Comparison of ENCODE assay signal across 10 mouse cellular contexts in the genomic region with DNA sequence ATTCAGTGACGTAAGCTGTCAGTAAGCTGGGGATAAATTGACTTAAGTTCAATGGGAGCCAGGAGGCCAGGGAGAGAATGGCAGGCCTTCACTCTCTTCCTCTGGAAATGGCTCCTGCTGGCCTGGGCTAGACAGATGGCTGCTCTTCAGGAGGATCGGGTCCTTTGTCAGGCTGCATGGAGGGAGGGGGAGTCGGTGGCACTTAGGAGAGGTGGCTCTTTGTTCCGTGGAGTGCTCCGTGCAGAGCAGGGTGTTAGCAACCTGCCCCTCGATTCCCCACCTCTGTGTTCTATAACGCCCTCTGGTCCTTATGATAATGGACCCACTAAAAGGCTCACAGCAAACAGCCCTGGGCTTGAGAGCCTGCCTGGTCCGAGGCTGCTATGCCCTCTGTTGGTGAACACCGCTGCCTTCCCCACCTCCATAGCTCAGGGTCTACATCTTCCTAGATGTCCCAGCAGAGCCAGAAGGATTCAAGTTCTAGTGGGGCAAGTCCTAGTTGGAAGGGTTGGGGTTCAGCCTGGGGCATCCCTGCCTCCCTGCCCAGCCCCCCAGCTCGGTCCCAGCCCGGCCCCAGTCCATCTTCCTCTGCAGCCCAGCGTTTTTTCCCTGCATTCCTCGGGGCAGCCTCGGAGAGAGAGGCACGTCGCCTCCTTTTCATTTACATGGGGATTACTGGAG.
DNase-seq lines count a peak whose midpoint lies in the region; ATAC-seq and TF ChIP-seq lines count a peak whose summit lies in the region.
"Had no signal": no experiment of that assay in that cellular context is flagged by ENCODE, and none has a peak within 500 bp of the region (broad histone marks: within the 10 kb centered on the region; RNA-seq: fewer than 3 reads in every experiment).

No protein-coding gene starts in this region.

- H3K9me3 ChIP-seq in embryonic facial prominence, embryonic 15.5 days (replicated peaks): no peaks in the 10 kb centered on the region
- H3K9me3 ChIP-seq in intestine, postnatal 0 days (ENCODE audit: control insufficient read depth): no peaks in the 10 kb centered on the region
- H3K9me3 ChIP-seq in neural tube, embryonic 14.5 days (ENCODE audit: control insufficient read depth, low read length): no peaks in the 10 kb centered on the region

- 0 out of 2 replicates have a peak, but pooled peaks cover 7% of the 10 kb centered on the region for H3K4me1 ChIP-seq in embryonic facial prominence, embryonic 15.5 days
- H3K4me1 ChIP-seq in intestine, postnatal 0 days (replicated peaks; ENCODE audit: control insufficient read depth, insufficient read depth, low read length): no peaks in the 10 kb centered on the region
- peaks cover 7% of the 10 kb centered on the region; the same call in 1 of the 2 replicates for H3K4me1 ChIP-seq in neural tube, embryonic 14.5 days (ENCODE audit: control insufficient read depth, insufficient read depth, low read length)

- H3K4me3 ChIP-seq in left cerebral cortex, adult 2 months: no peak overlapping the region
- no peak overlapping the region for H3K4me3 ChIP-seq in embryonic facial prominence, embryonic 15.5 days (replicated peaks)
- no peak overlapping the region for H3K4me3 ChIP-seq in intestine, postnatal 0 days (ENCODE audit: low read depth, low read length)
- no peak overlapping the region for H3K4me3 ChIP-seq in neural tube, embryonic 14.5 days (ENCODE audit: low read depth, low read length)

- H3K4me2 ChIP-seq in embryonic facial prominence, embryonic 15.5 days (replicated peaks): peak overlapping the region; percentile 23; the same call in 1 of the 2 replicates
- no peak overlapping the region for H3K4me2 ChIP-seq in intestine, postnatal 0 days (replicated peaks; ENCODE audit: low read depth)
- peak overlapping the region; percentile 27 for H3K4me2 ChIP-seq in neural tube, embryonic 14.5 days (ENCODE audit: low read depth, low read length)

- TF ChIP-seq CTCF in left cerebral cortex, adult 2 months (IDR thresholded peaks at IDR 0.05): peak; percentile 21; the same call in 1 of the 2 replicates
- TF ChIP-seq CTCF in intestine, postnatal 0 days (IDR thresholded peaks at IDR 0.05; ENCODE audit: low read depth): peak; percentile 42

- H3K27ac ChIP-seq in left cerebral cortex, adult 2 months: no peak overlapping the region
- H3K27ac ChIP-seq in embryonic facial prominence, embryonic 15.5 days (replicated peaks): no peak overlapping the region
- H3K27ac ChIP-seq in intestine, postnatal 0 days (ENCODE audit: low read depth, low read length): no peak overlapping the region
- H3K27ac ChIP-seq in neural tube, embryonic 14.5 days (ENCODE audit: low read depth, low read length): no peak overlapping the region

- ATAC-seq in embryonic facial prominence, embryonic 15.5 days (ENCODE audit: insufficient number of reproducible peaks, low FRiP score, low TSS enrichment, low read depth): no peak
- ATAC-seq in intestine, postnatal 0 days: no peak
- peak; percentile 51; the same call in 1 of the 2 replicates for ATAC-seq in neural tube, embryonic 14.5 days (ENCODE audit: low read depth)
- ATAC-seq in megakaryocyte-erythroid progenitor cell, adult 5-6 weeks (replicated peaks; ENCODE audit: low FRiP score, low TSS enrichment, poor library complexity, severe bottlenecking): no peak

- H3K27me3 ChIP-seq in embryonic facial prominence, embryonic 15.5 days: 0 out of 2 replicates have a peak, but pooled peaks cover 7% of the 10 kb centered on the region
- H3K27me3 ChIP-seq in intestine, postnatal 0 days (replicated peaks; ENCODE audit: control insufficient read depth, insufficient read depth, low read length): no peaks in the 10 kb centered on the region; the same call in 1 of the 2 replicates
- no peaks in the 10 kb centered on the region for H3K27me3 ChIP-seq in neural tube, embryonic 14.5 days (ENCODE audit: control insufficient read depth, insufficient read depth, low read length)

- intact Hi-C loops in left cerebral cortex, adult 2 months (cut with DNase I): no loop called here

- H3K9ac ChIP-seq in embryonic facial prominence, embryonic 15.5 days: no peak overlapping the region
- no peak overlapping the region for H3K9ac ChIP-seq in intestine, postnatal 0 days (ENCODE audit: low read depth, low read length)
- no peak overlapping the region for H3K9ac ChIP-seq in neural tube, embryonic 14.5 days (replicated peaks; ENCODE audit: low read depth, low read length)

- H3K36me3 ChIP-seq in embryonic facial prominence, embryonic 15.5 days: no peaks in the 10 kb centered on the region
- H3K36me3 ChIP-seq in intestine, postnatal 0 days (ENCODE audit: control insufficient read depth, insufficient read depth): no peaks in the 10 kb centered on the region
- no peaks in the 10 kb centered on the region for H3K36me3 ChIP-seq in neural tube, embryonic 14.5 days (ENCODE audit: control insufficient read depth, insufficient read depth, low read length)

- WGBS in embryonic facial prominence, embryonic 15.5 days: 10% methylated on average over 16 of the region's 16 CpGs
- WGBS in intestine, postnatal 0 days: 11% methylated on average over 16 of the region's 16 CpGs
- WGBS in neural tube, embryonic 14.5 days: 4% methylated on average over 16 of the region's 16 CpGs

- DNase-seq in left cerebral cortex, adult 2 months (ENCODE audit: extremely low spot score in 1 of 2, low spot score in 2 of 2): no peak
- no peak for DNase-seq in left cerebral cortex, adult 18-20 months (ENCODE audit: low spot score in 2 of 2)
- DNase-seq in layer of hippocampus, adult 9-10 months (ENCODE audit: low spot score): no peak
- DNase-seq in adrenal gland, adult 8-10 months: no peak
- DNase-seq: kidney, adult 8-10 months; thymus, postnatal 14 days had no signal
